Mouse (Mus musculus) C2C12 (cell line): ENCODE results near the gene Eif4a1. TPM values are rescaled to one million over a fixed set of nuclear protein-coding genes. Genes with fewer than 3 reads are reported as not detected.

Experiments used
- H3K27me3 ChIP-seq: one replicate; pipeline ENCODE4 v1.6.1; 2011; ENCODE audit not compliant: control insufficient read depth, insufficient read depth, insufficient read length
- H3K36me3 ChIP-seq: one replicate; pipeline ENCODE4 v1.6.1; 2011; ENCODE audit not compliant: control insufficient read depth, insufficient read depth
- H3K4me3 ChIP-seq: one replicate; pipeline ENCODE4 v1.5.1; 2011; ENCODE audit warnings: mild to moderate bottlenecking, control low read depth; ENCODE audit not compliant: poor library complexity, insufficient read depth, severe bottlenecking
- H3K79me2 ChIP-seq: one replicate; pipeline ENCODE4 v1.6.1; 2011; ENCODE audit not compliant: control insufficient read depth, insufficient read depth
- H3K79me3 ChIP-seq: one replicate; pipeline ENCODE4 v1.6.1; 2011; ENCODE audit warnings: low read depth, control low read depth
- H3ac ChIP-seq: one replicate; pipeline ENCODE3; 2011; ENCODE audit warnings: low read depth; ENCODE audit not compliant: control insufficient read depth, insufficient read length
- CEBPB ChIP-seq: IDR thresholded peaks from one replicate; pipeline ENCODE4 v1.6.1; 2011; ENCODE audit warnings: low read depth, mild to moderate bottlenecking, control low read depth, moderate library complexity
- CTCF ChIP-seq: IDR thresholded peaks from one replicate; pipeline ENCODE4 v1.5.1; 2011; ENCODE audit not compliant: control insufficient read depth, insufficient read depth, insufficient read length
- FOSL1 ChIP-seq: IDR thresholded peaks from one replicate; pipeline ENCODE4 v1.8.0; 2011; ENCODE audit warnings: mild to moderate bottlenecking, low read length; ENCODE audit not compliant: poor library complexity, insufficient read depth, severe bottlenecking
- MAX ChIP-seq: IDR thresholded peaks from one replicate; pipeline ENCODE4 v1.6.1; 2011; ENCODE audit warnings: mild to moderate bottlenecking, control low read depth
- MYOD1 ChIP-seq: IDR thresholded peaks from one replicate; pipeline ENCODE4 v1.6.1; 2011; ENCODE audit warnings: low read depth; ENCODE audit not compliant: control insufficient read depth, insufficient read length
- MYOG ChIP-seq: IDR thresholded peaks from one replicate; pipeline ENCODE4 v1.6.1; 2011; ENCODE audit not compliant: control insufficient read depth, insufficient read length; ENCODE audit errors: extremely low read depth
- USF1 ChIP-seq: IDR thresholded peaks from one replicate; pipeline ENCODE4 v1.6.1; 2011; ENCODE audit warnings: low read depth, mild to moderate bottlenecking, control low read depth, moderate library complexity
- polyA plus RNA-seq: library from polyadenylated mRNA; unstranded; fragments of >200 nt; fragmentation: generic; extraction: Trizol; gene quantifications from one replicate; pipeline ENCODE4 v1.2.1, GENCODE M21; 2012; ENCODE audit warnings: missing spikeins

Gene Eif4a1
- polyA plus RNA-seq, 1 experiment: 1,304 TPM

DNA sequence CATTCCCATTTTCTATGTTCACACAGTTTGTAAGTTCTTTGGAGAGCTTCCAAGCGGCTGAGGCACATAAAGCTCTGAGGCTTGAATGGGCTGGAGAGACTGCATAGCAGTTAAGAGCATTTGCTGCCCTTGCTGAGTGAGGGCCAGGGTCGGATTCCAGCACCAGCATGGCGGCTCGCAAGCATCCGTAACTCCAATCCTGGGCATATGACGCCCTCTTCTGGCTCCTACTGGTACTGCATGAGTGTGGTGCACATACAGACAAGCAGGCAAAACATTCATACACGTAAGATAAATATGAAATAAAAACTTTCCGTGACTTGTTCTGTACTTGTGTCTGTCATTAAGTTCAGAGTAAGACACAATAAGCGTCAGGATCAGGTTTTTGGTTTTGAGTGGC is 43.3 kb upstream of the Eif4a1 start:
- H3K4me3 ChIP-seq: no peak overlapping the region
- H3ac ChIP-seq: no peak overlapping the region
- H3K36me3 ChIP-seq: no peaks in the 10 kb centered on the region
- no peaks in the 10 kb centered on the region for H3K27me3 ChIP-seq
- no peak for TF ChIP-seq USF1
- no peak for TF ChIP-seq MYOD1
- TF ChIP-seq CEBPB: no peak
- no peak for TF ChIP-seq MYOG
- no peak for TF ChIP-seq FOSL1
- no peak for TF ChIP-seq MAX
- TF ChIP-seq CTCF: no peak
- no peaks in the 10 kb centered on the region for H3K79me2 ChIP-seq
- no peaks in the 10 kb centered on the region for H3K79me3 ChIP-seq

- Histone ChIP-seq H3K27me3 (no peaks in the 10 kb centered on the region), H3K79me3 (no peaks in the 10 kb centered on the region), H3ac (no peak overlapping the region), H3K36me3 (no peaks in the 10 kb centered on the region), H3K79me2 (no peaks in the 10 kb centered on the region), H3K4me3 (no peak overlapping the region)
- TF ChIP-seq FOSL1 (no peak), MYOD1 (no peak), CEBPB (no peak), MYOG (no peak), CTCF (no peak), MAX (no peak), USF1 (no peak)
Observed at GRCm38 (mm10) chr11:69714636-69715329, 42.6 kb upstream of the Eif4a1 start.

GRCm38 (mm10) chr11:69712954-69713672 is 40.9 kb upstream of the Eif4a1 start:
- Histone ChIP-seq H3K4me3 (no peak overlapping the region), H3ac (no peak overlapping the region), H3K27me3 (no peaks in the 10 kb centered on the region), H3K79me3 (no peaks in the 10 kb centered on the region), H3K79me2 (no peaks in the 10 kb centered on the region), H3K36me3 (no peaks in the 10 kb centered on the region)
- TF ChIP-seq CTCF (no peak), MAX (no peak), USF1 (no peak), MYOG (no peak), CEBPB (no peak), MYOD1 (no peak), FOSL1 (no peak)

DNA sequence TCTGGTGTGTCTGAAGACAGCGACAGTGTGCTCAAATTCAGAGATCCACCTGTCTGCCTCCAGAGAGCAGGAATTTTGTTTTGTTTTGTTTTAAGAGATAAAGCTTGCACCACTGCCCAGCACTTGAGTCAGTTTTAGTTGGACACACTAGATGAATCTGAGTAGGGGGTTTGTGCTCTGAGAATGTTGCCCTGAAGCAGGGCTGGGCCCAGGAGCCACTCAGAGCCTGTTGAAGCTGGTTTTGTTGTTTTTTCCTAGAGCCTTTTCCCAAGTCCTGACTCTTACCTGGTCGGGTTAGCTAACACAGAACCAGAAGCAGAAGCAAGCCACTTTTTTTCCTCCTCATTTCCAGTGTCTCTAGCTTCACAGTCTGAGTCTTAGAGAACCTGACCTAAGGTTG is 38.9 kb upstream of the Eif4a1 start:
- no peaks in the 10 kb centered on the region for H3K79me2 ChIP-seq
- no peaks in the 10 kb centered on the region for H3K36me3 ChIP-seq
- TF ChIP-seq USF1 (no peak), MAX (no peak), CTCF (no peak), MYOG (no peak), CEBPB (no peak), FOSL1 (no peak), MYOD1 (no peak)
- H3K4me3 ChIP-seq: no peak overlapping the region
- H3K27me3 ChIP-seq: no peaks in the 10 kb centered on the region
- H3ac ChIP-seq: no peak overlapping the region
- H3K79me3 ChIP-seq: no peaks in the 10 kb centered on the region

GRCm38 (mm10) chr11:69710470-69710869 is 38.2 kb upstream of the Eif4a1 start:
- Histone ChIP-seq H3K79me3 (no peaks in the 10 kb centered on the region), H3ac (no peak overlapping the region), H3K36me3 (no peaks in the 10 kb centered on the region), H3K79me2 (no peaks in the 10 kb centered on the region), H3K4me3 (no peak overlapping the region), H3K27me3 (no peaks in the 10 kb centered on the region)
- no peak for TF ChIP-seq MAX
- no peak for TF ChIP-seq MYOG
- no peak for TF ChIP-seq MYOD1
- no peak for TF ChIP-seq FOSL1
- no peak for TF ChIP-seq CTCF
- TF ChIP-seq USF1: no peak
- no peak for TF ChIP-seq CEBPB
